Mouse (Mus musculus) testis, adult 2 months (tissue): ENCODE data around the gene Lgr6.

Source experiments
- CTCF ChIP-seq: fragments of 200-500 bp; IDR thresholded peaks from 2 replicates; pipeline ENCODE4 v1.5.1; 2012; ENCODE audit warnings: low read depth, mild to moderate bottlenecking, inconsistent platforms, low read length, moderate library complexity; ENCODE audit not compliant: control insufficient read depth, insufficient read depth, insufficient replicate concordance
- POLR2A ChIP-seq: fragments of 200-500 bp; IDR thresholded peaks from 2 replicates; pipeline ENCODE4 v1.6.1; 2012; ENCODE audit warnings: low read depth, mild to moderate bottlenecking, inconsistent platforms, low read length, moderate library complexity; ENCODE audit not compliant: control insufficient read depth

DNA sequence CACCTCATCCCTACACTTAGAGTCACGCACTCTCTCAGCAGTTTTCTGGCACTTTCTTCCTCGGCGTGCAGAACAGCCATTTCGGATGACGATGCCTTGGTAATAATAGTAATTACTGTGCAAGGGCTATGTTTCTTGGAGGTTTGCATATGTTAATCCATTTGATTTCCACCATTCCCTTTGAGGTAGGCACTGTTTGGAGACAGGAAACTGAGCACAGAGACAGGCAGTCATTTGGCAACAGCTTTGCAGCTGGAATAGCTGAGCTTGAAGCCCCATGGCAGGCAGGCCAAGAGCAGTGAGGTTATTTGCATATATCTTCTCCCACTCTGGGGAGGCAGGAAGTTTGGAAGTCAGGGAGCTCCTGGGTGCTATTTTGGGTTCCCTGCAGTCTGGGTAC is 93.2 kb downstream of the Lgr6 start:
- TF ChIP-seq CTCF (no peak), POLR2A (no peak)
